Mouse (Mus musculus): ENCODE data around the gene Crlf1. TPM values are rescaled to one million over a fixed set of nuclear protein-coding genes. Genes with fewer than 3 reads are reported as not detected.
"Not testable (repeated sequence)": the region's sequence is repeated elsewhere in the genome, so short reads cannot be mapped to it uniquely, and the experiment has no call there.

Crlf1 gene
- total RNA-seq, 2 experiments from 2014 or later: 3.4 to 3.8 TPM

DNA sequence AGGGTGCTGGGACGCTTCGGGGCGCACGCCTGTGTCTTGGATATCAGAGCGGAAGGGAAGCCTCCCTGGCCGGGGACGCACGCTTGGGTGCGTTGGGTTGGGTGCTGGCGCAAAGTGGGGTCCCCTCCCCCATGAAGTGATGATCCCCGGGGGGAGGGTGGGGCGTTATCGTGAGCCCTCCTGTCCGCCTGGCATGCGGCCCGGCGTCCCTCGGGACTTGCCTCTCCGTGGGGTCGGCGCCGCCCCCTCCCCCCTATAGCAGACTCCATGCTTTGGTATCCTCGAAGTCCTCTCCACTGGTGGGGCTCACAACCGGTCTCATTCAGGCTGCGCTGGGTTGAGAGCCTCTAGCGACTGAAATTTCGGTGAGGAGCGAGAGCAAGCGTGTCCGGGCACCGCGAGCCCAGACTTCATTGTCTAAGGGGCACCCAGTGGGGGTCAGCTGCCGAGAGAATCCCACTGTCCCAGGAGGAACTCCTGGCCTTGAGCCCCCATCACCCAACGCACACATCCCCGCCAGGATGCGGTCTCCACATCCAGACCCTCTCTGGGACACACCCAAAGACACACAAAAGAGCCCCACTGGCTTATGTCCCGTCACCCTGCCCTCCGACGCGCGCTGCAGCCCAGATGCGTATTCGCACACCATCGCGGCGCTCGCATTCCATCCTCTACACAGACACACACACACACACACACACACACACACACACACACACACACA lies 896 bp downstream of the Crlf1 start:
- DNase-seq: no peak
- intact Hi-C loops (cut with DNase I): no loop called here

DNA sequence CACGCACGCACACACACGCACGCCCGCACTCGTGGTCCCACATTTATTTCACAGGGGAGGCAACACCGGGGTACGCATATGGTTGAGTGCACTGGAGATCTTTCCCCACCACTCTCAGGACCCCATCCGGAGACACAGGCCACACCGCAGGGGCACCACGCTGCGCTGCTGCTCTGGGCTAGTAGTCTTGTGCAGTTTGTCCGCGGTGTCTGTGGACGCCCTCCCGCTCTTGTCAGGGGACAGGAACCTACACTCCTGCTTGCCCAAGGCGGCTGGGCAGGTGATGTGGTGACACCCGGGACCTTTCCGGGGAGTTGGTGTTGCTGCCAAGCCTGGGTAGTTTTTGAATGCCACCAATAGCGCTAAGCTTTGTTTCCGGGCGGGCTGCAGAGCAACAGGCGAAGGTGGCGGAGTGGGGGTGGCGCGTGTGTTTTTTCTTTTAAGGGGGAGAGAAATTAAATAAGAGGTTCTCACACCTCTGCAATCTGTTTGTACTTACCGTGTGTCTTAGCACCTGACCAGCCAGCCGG lies 1.5 kb downstream of the Crlf1 start:
- intact Hi-C loops (cut with DNase I): no loop called here
- DNase-seq: no peak

GRCm38 (mm10) chr8:70495001-70495770 lies 2.2 kb downstream of the Crlf1 start:
- intact Hi-C loops (cut with DNase I): no loop called here
- DNase-seq: no peak

DNA sequence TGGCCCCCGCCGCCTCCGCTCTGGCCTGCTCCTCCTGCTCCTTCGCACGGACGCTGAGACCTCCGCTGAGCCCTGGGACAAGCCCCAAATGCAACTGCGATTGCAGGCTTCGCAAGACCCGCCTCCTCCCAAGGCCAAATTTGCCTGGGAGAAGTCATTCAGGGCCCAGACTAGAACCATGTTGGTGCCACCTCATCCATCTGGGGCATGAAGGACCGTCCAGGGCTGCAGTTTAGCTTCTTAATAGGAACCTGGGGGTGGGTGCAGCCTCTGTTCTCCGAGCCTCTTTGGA lies 2.8 kb downstream of the Crlf1 start:
- intact Hi-C loops (cut with DNase I): no loop called here
- DNase-seq: no peak

GRCm38 (mm10) chr8:70500386-70501301 lies 7.7 kb downstream of the Crlf1 start:
- intact Hi-C loops (cut with DNase I): no loop called here
- DNase-seq: no peak

- peak; percentile 53 to 66 for DNase-seq
- intact Hi-C loops (cut with DNase I): no loop called here
These were observed 9.0 kb downstream of the Crlf1 start for GRCm38 (mm10) chr8:70501820-70502529.

DNA sequence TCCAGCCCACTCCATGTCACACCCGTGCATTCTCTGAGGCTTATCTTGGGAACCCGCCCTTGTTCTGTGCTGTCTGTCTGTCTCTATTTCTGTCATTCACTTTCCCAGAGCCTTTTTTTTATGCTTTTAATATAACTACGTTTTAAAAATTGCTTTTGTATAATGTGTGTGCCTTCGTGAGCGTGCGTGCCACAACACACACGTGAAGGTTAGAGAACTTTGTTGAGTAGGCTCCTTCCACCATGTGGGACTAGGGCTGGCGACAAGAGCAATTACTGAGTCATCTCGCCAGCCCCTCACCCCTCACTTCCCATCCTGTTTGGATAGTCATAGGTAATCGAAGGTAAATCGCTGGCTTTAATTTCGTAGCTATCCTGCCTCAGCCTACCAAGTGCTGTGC lies 9.6 kb downstream of the Crlf1 start:
- intact Hi-C loops (cut with DNase I): no loop called here
- DNase-seq: no peak

- peak; percentile 69 to 71 for DNase-seq
- intact Hi-C loops (cut with DNase I): loop anchor here (1.0 kb wide), 1 partner anchor 120 kb away; no protein-coding TSS in a partner anchor
These were observed 10.2 kb downstream of the Crlf1 start for GRCm38 (mm10) chr8:70503062-70503750.

DNA sequence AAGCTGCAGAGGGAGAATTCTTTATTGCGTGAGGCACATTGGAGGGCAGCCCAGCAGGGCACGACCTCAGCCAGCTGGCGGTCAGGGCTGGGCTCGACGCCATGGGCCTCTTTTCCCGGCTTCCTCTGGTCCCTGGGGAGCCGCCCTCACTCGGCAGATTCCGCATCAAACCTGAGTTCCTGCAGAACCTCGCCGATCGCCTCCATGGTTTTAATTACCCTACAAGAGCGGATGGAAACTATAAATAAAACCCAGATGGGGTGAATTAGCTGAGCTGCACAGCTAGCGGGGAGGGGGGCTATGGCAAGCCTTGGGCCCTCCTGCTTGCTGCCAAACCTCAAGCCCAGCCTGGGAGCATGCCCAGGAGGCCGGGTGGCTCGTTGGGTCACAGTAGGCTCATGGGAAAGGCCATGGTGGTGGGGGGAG lies 11.3 kb downstream of the Crlf1 start:
- peak; percentile 73 for DNase-seq
- intact Hi-C loops (cut with DNase I): loop anchor here (2.0 kb wide), 1 partner anchor 88 kb away; no protein-coding TSS in a partner anchor

DNA sequence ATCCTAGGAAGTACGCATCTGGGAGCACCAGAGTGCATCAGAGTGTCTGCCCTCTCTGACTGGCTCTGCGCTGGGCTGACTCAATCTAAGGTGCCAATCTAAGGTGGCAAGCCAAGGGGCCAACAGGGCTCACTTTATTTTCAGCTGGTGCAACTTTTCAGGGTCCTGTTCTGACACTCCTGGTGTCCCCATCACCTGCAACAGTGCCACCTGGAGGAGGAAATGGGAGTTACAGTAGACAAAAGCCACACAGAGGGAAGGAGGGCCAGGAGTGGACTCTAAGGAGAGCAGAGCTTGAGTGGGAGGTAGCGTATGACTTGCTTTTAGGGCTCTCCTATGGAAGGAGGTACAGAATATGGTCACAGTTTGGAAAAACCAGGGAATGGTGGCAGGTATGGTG lies 11.9 kb downstream of the Crlf1 start:
- intact Hi-C loops (cut with DNase I): loop anchor here (2.0 kb wide), 1 partner anchor 88 kb away; no protein-coding TSS in a partner anchor
- peak; percentile 58 to 78 for DNase-seq

GRCm38 (mm10) chr8:70505698-70506327 lies 12.9 kb downstream of the Crlf1 start:
- DNase-seq: no peak

DNA sequence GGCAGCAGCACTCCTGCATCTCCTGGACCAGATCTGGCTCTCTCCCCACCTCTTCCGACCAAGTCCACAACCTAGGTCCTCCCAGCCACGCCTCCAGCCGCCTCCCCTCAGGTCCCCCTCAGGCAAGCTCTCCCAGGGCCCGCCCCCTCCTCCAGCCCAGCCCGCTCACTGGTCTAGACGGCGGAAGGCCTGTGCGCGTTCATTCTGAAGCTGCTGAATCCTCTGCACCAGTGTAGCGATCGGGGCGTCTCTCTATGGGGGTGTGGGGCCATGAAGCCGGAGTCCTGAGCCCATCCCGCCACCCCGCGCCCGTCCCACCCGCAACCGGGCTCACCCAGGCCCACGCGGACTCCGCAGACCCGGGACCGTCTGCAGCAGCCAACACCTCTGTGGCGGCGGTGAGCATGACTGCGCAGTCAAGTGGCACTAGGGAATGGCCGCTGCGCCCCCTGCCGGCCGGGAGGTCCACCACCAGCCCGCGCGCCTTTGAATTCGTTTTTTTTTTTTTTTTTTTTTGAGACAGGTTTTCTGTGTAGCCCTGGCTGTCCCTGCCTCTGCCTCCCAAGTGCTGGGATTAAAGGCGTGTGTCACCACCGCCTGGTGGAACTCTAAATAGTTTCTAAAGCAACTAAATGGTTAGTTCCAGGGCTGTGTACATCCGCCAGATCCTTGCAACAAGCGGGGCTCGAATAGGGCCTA lies 13.5 kb downstream of the Crlf1 start, which contains the start of gene Rex1bd:
TSS of gene Rex1bd (minus strand) at position 425 of the 699 bp plus-strand sequence.
- DNase-seq: peak; percentile 88 to 95
- intact Hi-C loops (cut with DNase I): no loop called here

More at GRCm38 (mm10) chr8:70505698-70506327, 12.9 kb downstream of the Crlf1 start:
- intact Hi-C loops (cut with DNase I): loop anchor here (2.0 kb wide), 1 partner anchor 89 kb away; no protein-coding TSS in a partner anchor

GRCm38 (mm10) chr8:70507027-70507393 lies 14.1 kb downstream of the Crlf1 start:
- intact Hi-C loops (cut with DNase I): no loop called here
- no peak for DNase-seq

DNA sequence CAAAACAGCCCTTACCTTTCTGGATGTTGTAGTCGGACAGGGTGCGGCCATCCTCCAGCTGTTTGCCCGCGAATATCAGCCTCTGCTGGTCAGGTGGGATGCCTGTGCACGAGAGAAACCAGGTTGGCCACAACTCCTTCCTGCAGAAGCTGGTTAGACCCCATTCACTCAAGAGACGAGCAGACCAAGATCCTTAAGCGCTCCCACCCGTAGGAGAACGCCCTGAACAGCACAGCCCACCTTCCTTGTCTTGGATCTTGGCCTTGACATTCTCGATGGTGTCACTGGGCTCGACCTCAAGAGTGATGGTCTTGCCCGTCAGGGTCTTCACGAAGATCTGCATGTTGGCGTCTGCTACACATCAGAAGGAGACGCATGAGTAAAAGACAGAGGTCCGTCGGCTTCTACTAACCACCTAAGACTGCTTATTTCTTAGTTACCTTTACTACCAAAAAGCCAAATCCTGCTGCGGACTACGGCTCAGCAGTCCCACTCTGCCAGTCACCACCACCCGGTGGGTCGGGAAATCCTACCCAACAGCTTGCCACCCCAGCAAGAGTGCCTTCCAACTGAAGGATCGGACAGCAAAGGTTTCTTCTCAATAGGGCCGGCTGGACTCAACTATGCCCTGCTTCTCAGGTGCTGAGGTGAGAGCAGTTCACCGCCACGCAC lies 16.5 kb downstream of the Crlf1 start:
- intact Hi-C loops (cut with DNase I): no loop called here
- no peak for DNase-seq

- DNase-seq: peak; percentile 95 to 96
- intact Hi-C loops (cut with DNase I): no loop called here
These were observed 17.4 kb downstream of the Crlf1 start, which contains the start of gene Uba52 for GRCm38 (mm10) chr8:70510228-70510915. Gene Uba52, minus strand, starts transcription at chr8:70510801.

- DNase-seq; intact Hi-C loops (cut with DNase I): not testable (repeated sequence)
These were observed 18.2 kb downstream of the Crlf1 start for GRCm38 (mm10) chr8:70511174-70511573.

DNA sequence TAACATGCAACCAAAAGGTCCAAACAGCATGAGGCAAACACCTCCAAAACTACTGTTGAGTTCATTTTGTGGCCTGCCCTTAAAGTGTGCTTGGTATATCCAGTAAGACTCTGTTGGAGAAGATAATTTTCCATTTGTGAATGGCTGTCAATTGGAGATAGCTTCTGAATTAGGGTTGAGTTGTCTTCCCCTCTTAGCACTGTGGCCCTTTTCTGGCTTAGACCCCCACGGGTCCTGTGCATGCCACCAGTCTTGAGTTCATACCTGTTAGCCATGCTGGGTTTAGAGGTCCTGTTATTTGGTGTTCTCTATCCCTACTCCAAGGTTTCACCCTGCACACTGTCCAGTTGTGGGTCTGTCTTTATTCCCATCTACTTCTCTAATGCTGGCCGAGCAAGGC lies 18.8 kb downstream of the Crlf1 start:
- no peak for DNase-seq
- intact Hi-C loops (cut with DNase I): no loop called here

All from gastrocnemius, postnatal 36 days (tissue).